Mouse (Mus musculus): ENCODE data around the gene Mmp14.

DNA sequence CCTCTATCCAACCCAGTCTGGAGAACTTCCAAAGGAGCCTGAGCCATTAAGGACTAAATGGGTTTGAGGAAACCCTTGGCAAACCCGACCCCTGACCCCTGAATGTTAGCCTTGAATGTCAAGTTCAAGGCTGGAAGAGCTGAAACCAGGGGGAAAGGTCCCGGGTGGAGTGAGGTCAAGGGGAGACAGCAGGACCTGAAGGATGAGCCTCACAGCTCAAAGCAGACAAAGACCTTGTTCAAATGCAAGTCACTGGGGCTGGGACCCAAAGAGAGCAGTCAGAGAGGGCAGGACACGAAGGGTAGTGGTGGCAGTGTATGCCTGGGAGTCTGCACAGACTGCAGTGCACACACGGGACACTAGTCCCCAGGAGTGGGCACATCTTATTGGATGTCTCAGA lies 10.0 kb downstream of the Mmp14 start:
- TF ChIP-seq CTCF (IDR thresholded peaks at IDR 0.05; ENCODE audit: control insufficient read depth, insufficient read depth, insufficient read length) (no peak), MYOD1 (IDR thresholded peaks at IDR 0.05; ENCODE audit: control insufficient read depth, insufficient read length, low read depth) (no peak), MYOG (IDR thresholded peaks at IDR 0.05; ENCODE audit: control insufficient read depth, extremely low read depth, insufficient read length) (no peak)

Measured in C2C12 (cell line).